Mouse (Mus musculus): ENCODE results near the gene Svbp.

- TF ChIP-seq CTCF (IDR thresholded peaks at IDR 0.05; ENCODE audit: extremely low read depth, insufficient read depth, insufficient read length, insufficient replicate concordance): no peak
- no peak for TF ChIP-seq POLR2A (IDR thresholded peaks at IDR 0.05; ENCODE audit: low read depth, low read length)
Observed at GRCm38 (mm10) chr4:119147347-119147746, 47.8 kb upstream of the Svbp start.
